Mouse (Mus musculus) megakaryocyte, adult 5-6 weeks (primary cell): ENCODE results near the gene Urgcp. TPM values are rescaled to one million over a fixed set of nuclear protein-coding genes. Genes with fewer than 3 reads are reported as not detected.
"Not testable (repeated sequence)": the region's sequence is repeated elsewhere in the genome, so short reads cannot be mapped to it uniquely, and the experiment has no call there.

Experiments used
- ATAC-seq: 2 replicates; pipeline ENCODE4 v1.8.0; 2016; ENCODE audit warnings: mild to moderate bottlenecking, inconsistent platforms; ENCODE audit not compliant: poor library complexity, severe bottlenecking
- total RNA-seq, 2 experiments: library from RNA; stranded (forward) in 1 of 2; stranded (reverse) in 1 of 2; fragments of 153-499, 151-499 nt in 1 of 2; fragments of 221-1000, 200-1000 nt in 1 of 2; gene quantifications; 2 replicates each; pipeline versions ENCODE4 v1.2.3 to v1.2.4; 2015 to 2017

The Urgcp gene
- 4.1 and 4.5 TPM in 2 replicates for total RNA-seq (2015)
- total RNA-seq (2017), result 7.5 and 8.7 TPM in 2 replicates

GRCm38 (mm10) chr11:5761820-5762632 is at the start of gene Urgcp:
TSS of gene Urgcp (minus strand) at chr11:5762376.
- ATAC-seq, result peak; percentile 91

- not testable (repeated sequence) for ATAC-seq
Measured at GRCm38 (mm10) chr11:5809487-5809886, 47.3 kb upstream of the Urgcp start.

GRCm38 (mm10) chr11:5807956-5808355 is 45.8 kb upstream of the Urgcp start:
- ATAC-seq, result no peak

GRCm38 (mm10) chr11:5805711-5806110 is 43.5 kb upstream of the Urgcp start:
- no peak for ATAC-seq

- ATAC-seq, result no peak
Measured at GRCm38 (mm10) chr11:5804174-5804573, 42.0 kb upstream of the Urgcp start.

GRCm38 (mm10) chr11:5803551-5803981 is 41.4 kb upstream of the Urgcp start, which contains the start of gene Pgam2:
TSS of gene Pgam2 (minus strand) at chr11:5803733.
- ATAC-seq, result 0 out of 2 replicates have a peak, but pooled peaks have one; percentile 17

- ATAC-seq, result peak; percentile 39; the same call in 1 of the 2 replicates
Measured at GRCm38 (mm10) chr11:5802457-5803217, 40.5 kb upstream of the Urgcp start.

- ATAC-seq, result no peak
Measured at GRCm38 (mm10) chr11:5802005-5802404, 39.8 kb upstream of the Urgcp start.

- no peak for ATAC-seq
Measured at GRCm38 (mm10) chr11:5801511-5801910, 39.3 kb upstream of the Urgcp start.

GRCm38 (mm10) chr11:5799621-5800490 is 37.7 kb upstream of the Urgcp start:
- ATAC-seq, result no peak

GRCm38 (mm10) chr11:5797928-5798327 is 35.8 kb upstream of the Urgcp start:
- no peak for ATAC-seq

- no peak for ATAC-seq
Measured at GRCm38 (mm10) chr11:5797371-5797770, 35.2 kb upstream of the Urgcp start.

- no peak for ATAC-seq
Measured at GRCm38 (mm10) chr11:5796939-5797338, 34.8 kb upstream of the Urgcp start.

GRCm38 (mm10) chr11:5795706-5796105 is 33.5 kb upstream of the Urgcp start:
- no peak for ATAC-seq

- ATAC-seq, result no peak
Measured at GRCm38 (mm10) chr11:5795290-5795689, 33.1 kb upstream of the Urgcp start.

- no peak for ATAC-seq
Measured at GRCm38 (mm10) chr11:5790431-5790830, 28.3 kb upstream of the Urgcp start.

- peak; percentile 25 for ATAC-seq
Measured at GRCm38 (mm10) chr11:5789754-5790333, 27.7 kb upstream of the Urgcp start.

- ATAC-seq, result peak; percentile 42
Measured at GRCm38 (mm10) chr11:5789071-5789753, 27.0 kb upstream of the Urgcp start.
